Mouse (Mus musculus) CH12.LX (cell line): ENCODE results near the gene Angel2. TPM values are rescaled to one million over a fixed set of nuclear protein-coding genes. Genes with fewer than 3 reads are reported as not detected.

ENCODE experiments used
- DNase-seq: peaks from one replicate; pipeline ENCODE4 v3.0.0-alpha.2; 2013; ENCODE audit errors: extremely low read depth
- H3K27ac ChIP-seq: 2 replicates; pipeline ENCODE4 v1.5.1; 2012; ENCODE audit warnings: low read depth, mild to moderate bottlenecking, control low read depth, moderate library complexity; ENCODE audit not compliant: insufficient read depth
- H3K27me3 ChIP-seq: replicated peaks from 2 replicates; pipeline ENCODE3; 2012; ENCODE audit warnings: inconsistent platforms
- H3K36me3 ChIP-seq, 2 experiments: replicated peaks in 1 of 2; 2 replicates each; pipeline versions ENCODE3 to v1.6.1; 2012; ENCODE audit warnings: inconsistent platforms in 1 of 2, low read length in 1 of 2, mild to moderate bottlenecking in 1 of 2, mixed read lengths in 1 of 2, moderate library complexity in 1 of 2; ENCODE audit not compliant: control insufficient read depth in 1 of 2, insufficient read depth in 1 of 2
- H3K4me1 ChIP-seq, 2 experiments: 2 replicates each; pipeline ENCODE4 v1.6.1; 2012; ENCODE audit warnings: inconsistent platforms in 1 of 2, moderate library complexity in 1 of 2; ENCODE audit not compliant: insufficient read depth in 2 of 2, control insufficient read depth in 1 of 2
- H3K4me2 ChIP-seq: 2 replicates; pipeline ENCODE4 v1.6.1; 2012; ENCODE audit warnings: low read depth, mild to moderate bottlenecking, control low read depth; ENCODE audit not compliant: poor library complexity, insufficient read depth, severe bottlenecking
- H3K4me3 ChIP-seq, 3 experiments: fragments of 150-350 bp in 1 of 3; sonication (generic) in 1 of 3; replicated peaks in 1 of 3; 2 replicates each; pipeline versions ENCODE3 to v1.5.1; 2011 to 2012; ENCODE audit warnings: low read depth in 2 of 3, low read length in 2 of 3, mild to moderate bottlenecking in 2 of 3, moderate library complexity in 2 of 3, control low read depth in 1 of 3, improper control_type of control experiment in 1 of 3, inconsistent platforms in 1 of 3, mixed read lengths in 1 of 3; ENCODE audit not compliant: poor library complexity in 1 of 3
- H3K79me2 ChIP-seq: replicated peaks from 2 replicates; pipeline ENCODE4 v1.6.1; 2012; ENCODE audit warnings: mild to moderate bottlenecking, moderate library complexity; ENCODE audit not compliant: control insufficient read depth, poor library complexity, insufficient read depth, severe bottlenecking; ENCODE audit errors: extremely low read depth
- H3K9ac ChIP-seq: 2 replicates; pipeline ENCODE4 v1.6.1; 2012; ENCODE audit warnings: low read depth, mild to moderate bottlenecking, control low read depth, moderate library complexity; ENCODE audit not compliant: insufficient read depth
- H3K9me3 ChIP-seq: replicated peaks from 2 replicates; pipeline ENCODE3; 2012; ENCODE audit warnings: low read length, inconsistent platforms, mixed read lengths
- BHLHE40 ChIP-seq: IDR thresholded peaks from 2 replicates; pipeline ENCODE4 v1.6.1; 2011; ENCODE audit warnings: mild to moderate bottlenecking, low read depth, low read length, improper control_type of control experiment
- CHD1 ChIP-seq: IDR thresholded peaks from 2 replicates; pipeline ENCODE4 v1.6.1; 2012; ENCODE audit warnings: low read depth, low read length, improper control_type of control experiment, inconsistent platforms
- CHD2 ChIP-seq: IDR thresholded peaks from 2 replicates; pipeline ENCODE4 v1.6.1; 2011; ENCODE audit warnings: low read length, improper control_type of control experiment
- CTCF ChIP-seq, 2 experiments: IDR thresholded peaks in 1 of 2; conservative IDR thresholded peaks in 1 of 2; 2 replicates each; pipeline ENCODE4 v1.5.1; 2011 to 2012; ENCODE audit warnings: low read depth in 2 of 2, low read length in 2 of 2, improper control_type of control experiment in 1 of 2, inconsistent platforms in 1 of 2, mild to moderate bottlenecking in 1 of 2, moderate library complexity in 1 of 2
- E2F4 ChIP-seq: IDR thresholded peaks from 2 replicates; pipeline ENCODE4 v1.6.1; 2011; ENCODE audit warnings: low read depth, low read length, improper control_type of control experiment; ENCODE audit not compliant: insufficient replicate concordance
- ELF1 ChIP-seq: IDR thresholded peaks from 2 replicates; pipeline ENCODE4 v1.6.1; 2014; ENCODE audit warnings: low read depth, mild to moderate bottlenecking, inconsistent platforms, low read length, improper control_type of control experiment
- GABPA ChIP-seq: IDR thresholded peaks from 2 replicates; pipeline ENCODE4 v1.6.1; 2012; ENCODE audit warnings: low read depth, low read length, improper control_type of control experiment, inconsistent platforms; ENCODE audit not compliant: insufficient replicate concordance
- IRF4 ChIP-seq: IDR thresholded peaks from 2 replicates; pipeline ENCODE4 v1.6.1; 2014; ENCODE audit warnings: low read depth, mild to moderate bottlenecking, inconsistent platforms, low read length, improper control_type of control experiment
- MAFK ChIP-seq: IDR thresholded peaks from 2 replicates; pipeline ENCODE4 v1.6.1; 2011; ENCODE audit warnings: low read length, improper control_type of control experiment; ENCODE audit not compliant: insufficient replicate concordance
- MAX ChIP-seq: IDR thresholded peaks from 2 replicates; pipeline ENCODE4 v1.6.1; 2011; ENCODE audit warnings: low read length, improper control_type of control experiment
- MXI1 ChIP-seq: IDR thresholded peaks from 2 replicates; pipeline ENCODE4 v1.6.1; 2011; ENCODE audit warnings: mild to moderate bottlenecking, low read depth, low read length, improper control_type of control experiment
- NELFE ChIP-seq: IDR thresholded peaks from 2 replicates; pipeline ENCODE4 v1.6.1; 2011; ENCODE audit warnings: low read depth, low read length, improper control_type of control experiment
- PAX5 ChIP-seq: IDR thresholded peaks from 2 replicates; pipeline ENCODE4 v1.6.1; 2012; ENCODE audit warnings: low read length, inconsistent platforms, mixed read lengths
- POLR2A ChIP-seq: IDR thresholded peaks from 2 replicates; pipeline ENCODE4 v1.6.1; 2011; ENCODE audit warnings: low read depth, mild to moderate bottlenecking, improper control_type of control experiment, low read length
- POLR2AphosphoS2 ChIP-seq: IDR thresholded peaks from 2 replicates; pipeline ENCODE4 v1.6.1; 2011; ENCODE audit warnings: low read depth, low read length, improper control_type of control experiment
- RAD21 ChIP-seq: IDR thresholded peaks from 2 replicates; pipeline ENCODE4 v1.6.1; 2011; ENCODE audit warnings: low read depth, mild to moderate bottlenecking, low read length, improper control_type of control experiment, moderate library complexity
- SMC3 ChIP-seq: IDR thresholded peaks from 2 replicates; pipeline ENCODE4 v1.6.1; 2011; ENCODE audit warnings: low read depth, low read length, improper control_type of control experiment
- TBP ChIP-seq: conservative IDR thresholded peaks from 2 replicates; pipeline ENCODE4 v1.6.1; 2011; ENCODE audit warnings: low read depth, low read length, improper control_type of control experiment
- TCF12 ChIP-seq: IDR thresholded peaks from 2 replicates; pipeline ENCODE4 v1.6.1; 2014; ENCODE audit warnings: low read depth, mild to moderate bottlenecking, inconsistent platforms, low read length, improper control_type of control experiment
- USF1 ChIP-seq: IDR thresholded peaks from 2 replicates; pipeline ENCODE4 v1.6.1; 2014; ENCODE audit warnings: low read depth, mild to moderate bottlenecking, inconsistent platforms, low read length, improper control_type of control experiment
- ZKSCAN1 ChIP-seq: IDR thresholded peaks from 2 replicates; pipeline ENCODE4 v1.6.1; 2012; ENCODE audit warnings: low read depth, inconsistent platforms, low read length, improper control_type of control experiment, borderline replicate concordance
- ZMIZ1 ChIP-seq: IDR thresholded peaks from 2 replicates; pipeline ENCODE4 v1.6.1; 2012; ENCODE audit warnings: low read depth, mild to moderate bottlenecking, inconsistent platforms, low read length, improper control_type of control experiment
- ZNF384 ChIP-seq: IDR thresholded peaks from 2 replicates; pipeline ENCODE4 v1.6.1; 2012; ENCODE audit warnings: low read depth, low read length, improper control_type of control experiment, inconsistent platforms
- dilution Hi-C: fragments of 300-500 bp; cut with MboI; formaldehyde crosslinking; loops from 2 replicates; pipeline ENCODE4 v1.14.3; 2020; ENCODE audit warnings: low sequenced_read_pairs; ENCODE audit not compliant: extremely low pct_unique_long_range_greater_than_20kb, extremely low pct_ligation_motif_present
- in situ Hi-C: fragments of 300-500 bp; cut with MboI; formaldehyde crosslinking; loops from 3 replicates; pipeline ENCODE4 v1.14.3; 2019; ENCODE audit warnings: low sequenced_read_pairs, low pct_ligation_motif_present, low pct_unique_long_range_greater_than_20kb, mixed read lengths
- polyA plus RNA-seq: library from polyadenylated mRNA; unstranded; fragments of >175 nt; gene quantifications from 2 replicates; pipeline ENCODE4 v1.2.1, GENCODE M21; 2012; ENCODE audit warnings: low read depth; ENCODE audit not compliant: insufficient read length
- total RNA-seq, 2 experiments: library from RNA; depleted of rRNA; stranded (reverse); fragments of 300-350 nt in 1 of 2; fragments of >200 nt in 1 of 2; gene quantifications; 2 replicates each; pipeline ENCODE4 v1.2.3; 2012 to 2014

The Angel2 gene
- total and polyA plus RNA-seq, 3 experiments = 24.4 to 49.9 (median 34.8) TPM

DNA sequence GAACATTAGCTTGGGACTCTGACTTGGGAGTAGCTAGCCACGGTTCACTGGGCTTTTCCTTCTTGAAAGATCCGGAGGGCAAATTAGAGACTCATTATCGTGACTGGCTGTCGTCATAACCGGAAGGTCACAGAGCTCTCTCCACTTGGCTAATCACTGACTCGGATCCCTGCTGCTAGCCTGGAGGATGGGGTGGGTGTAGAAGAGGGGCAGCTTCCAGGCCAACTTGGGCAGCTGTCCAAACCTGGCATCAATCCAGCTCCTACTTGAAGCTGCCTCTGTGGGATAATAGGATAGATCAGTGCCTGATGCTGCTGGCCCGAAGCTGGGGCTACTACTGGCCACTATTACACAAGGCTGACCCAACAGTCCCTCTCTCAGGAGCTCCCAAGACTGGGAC, 70.6 kb downstream of the Angel2 start:
- H3K79me2 ChIP-seq = no peaks in the 10 kb centered on the region
- H3K4me1 ChIP-seq = peaks cover 0 to 5% of the 10 kb centered on the region in 2 experiments; a peak in 1 of 4 replicates
- peaks cover 9% of the 10 kb centered on the region for H3K9me3 ChIP-seq
- H3K36me3 ChIP-seq = peaks cover 0 to under 1% of the 10 kb centered on the region in 2 experiments
- H3K27me3 ChIP-seq = no peaks in the 10 kb centered on the region
- no peak overlapping the region for H3K4me3 ChIP-seq
- H3K9ac ChIP-seq = no peak overlapping the region
- H3K4me2 ChIP-seq = no peak overlapping the region
- no peak for DNase-seq
- TF ChIP-seq ZKSCAN1 (no peak), ELF1 (no peak), E2F4 (no peak), SMC3 (no peak), TCF12 (no peak), USF1 (no peak), ZMIZ1 (no peak), NELFE (no peak), IRF4 (no peak), MAX (no peak), POLR2AphosphoS2 (no peak), CHD2 (no peak), PAX5 (no peak), POLR2A (no peak), MXI1 (no peak), TBP (no peak), CHD1 (no peak), GABPA (no peak), ZNF384 (no peak)
- TF ChIP-seq, all 38 proteins: peak for 0
- dilution Hi-C loops = no loop called here
- no peak overlapping the region for H3K27ac ChIP-seq
- in situ Hi-C loops = no loop called here

DNA sequence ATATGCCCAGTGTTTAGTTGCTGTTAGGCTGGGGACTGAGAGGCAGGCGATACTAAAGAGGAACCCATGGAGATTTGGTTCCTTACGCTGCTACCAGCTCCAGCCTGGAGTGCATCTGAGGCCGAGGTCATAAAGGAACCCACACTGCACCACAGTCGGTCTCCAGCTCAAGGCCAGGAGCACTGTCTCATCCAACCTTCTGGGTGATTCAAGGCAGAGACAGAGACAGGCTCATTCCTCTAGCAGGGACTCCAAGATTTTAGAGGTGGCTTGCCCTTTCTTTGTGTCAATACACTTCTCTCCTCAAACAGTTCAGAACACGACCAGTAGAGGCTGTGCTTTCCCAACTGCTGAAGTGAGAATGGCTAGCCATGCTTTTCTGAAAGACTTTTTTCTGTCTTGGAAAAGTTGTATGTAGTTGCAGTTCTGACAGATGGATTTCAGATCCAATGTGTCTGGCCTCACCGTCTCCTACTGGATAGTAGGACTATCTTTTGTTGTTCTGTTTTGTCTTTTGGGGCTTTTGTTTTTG, 71.5 kb downstream of the Angel2 start:
- Histone ChIP-seq H3K36me3 (peaks cover 0 to 5% of the 10 kb centered on the region in 2 experiments), H3K27me3 (no peaks in the 10 kb centered on the region), H3K9ac (no peak overlapping the region), H3K4me2 (no peak overlapping the region), H3K4me3 (no peak overlapping the region), H3K9me3 (peaks cover 9% of the 10 kb centered on the region), H3K4me1 (peaks cover 0 to 5% of the 10 kb centered on the region in 2 experiments; a peak in 1 of 4 replicates), H3K79me2 (no peaks in the 10 kb centered on the region), H3K27ac (no peak overlapping the region)
- TF ChIP-seq E2F4 (no peak), SMC3 (peak; percentile 50), BHLHE40 (no peak), IRF4 (no peak), RAD21 (peak; percentile 64), MXI1 (no peak), MAFK (no peak), CTCF (conservative IDR thresholded peaks at IDR 0.05 in 1 of 2, IDR thresholded peaks at IDR 0.05 in 1 of 2; ENCODE audit: low read depth in 2 of 2, low read length in 2 of 2) (peak in 1 of 2 experiments; percentile 62; a peak in 3 of 4 replicates)
- in situ Hi-C loops (no loop called here), dilution Hi-C loops (no loop called here)
- no peak for DNase-seq

Other genes starting within 250 kb of the Angel2 start
- 12.5 and 14.0 TPM in 2 replicates for gene Rps6kc1, start 13.3 kb upstream of the Angel2 start, total RNA-seq (2012; rRNA removed)
- gene Rps6kc1, start 13.3 kb upstream of the Angel2 start, total RNA-seq (2014; rRNA removed) = 7.2 and 7.8 TPM in 2 replicates
- 16.0 and 18.0 TPM in 2 replicates for gene Rps6kc1, start 13.3 kb upstream of the Angel2 start, polyA plus RNA-seq
- gene Vash2, start 54.2 kb downstream of the Angel2 start, total RNA-seq (2012; rRNA removed) = 0.04 and 0.08 TPM in 2 replicates
- gene Vash2, start 54.2 kb downstream of the Angel2 start, total RNA-seq (2014; rRNA removed) = 0.05 and 0.17 TPM in 2 replicates
- 0.16 and 0.25 TPM in 2 replicates for gene Vash2, start 54.2 kb downstream of the Angel2 start, polyA plus RNA-seq
- gene Flvcr1, start 101.0 kb downstream of the Angel2 start, total RNA-seq (2012; rRNA removed) = 40.0 and 47.9 TPM in 2 replicates
- gene Flvcr1, start 101.0 kb downstream of the Angel2 start, total RNA-seq (2014; rRNA removed) = 86.8 and 93.8 TPM in 2 replicates
- 35.9 and 37.5 TPM in 2 replicates for gene Flvcr1, start 101.0 kb downstream of the Angel2 start, polyA plus RNA-seq
- not detected in 2 replicates for gene Spata45, start 111.5 kb downstream of the Angel2 start, total RNA-seq (2012; rRNA removed)
- gene Spata45, start 111.5 kb downstream of the Angel2 start, total RNA-seq (2014; rRNA removed) = not detected in 2 replicates
- gene Spata45, start 111.5 kb downstream of the Angel2 start, polyA plus RNA-seq = 0.76 TPM in 1 of 2 replicates, not detected in the other
- 12.9 TPM in 2 replicates for gene Tatdn3, start 137.8 kb downstream of the Angel2 start, total RNA-seq (2012; rRNA removed)
- 17.2 and 17.3 TPM in 2 replicates for gene Tatdn3, start 137.8 kb downstream of the Angel2 start, total RNA-seq (2014; rRNA removed)
- gene Tatdn3, start 137.8 kb downstream of the Angel2 start, polyA plus RNA-seq = 11.3 and 12.7 TPM in 2 replicates
- gene Nsl1, start 137.9 kb downstream of the Angel2 start, total RNA-seq (2012; rRNA removed) = 17.4 and 17.9 TPM in 2 replicates
- gene Nsl1, start 137.9 kb downstream of the Angel2 start, total RNA-seq (2014; rRNA removed) = 24.9 and 27.1 TPM in 2 replicates
- gene Nsl1, start 137.9 kb downstream of the Angel2 start, polyA plus RNA-seq = 16.0 and 20.0 TPM in 2 replicates
- gene Batf3, start 172.7 kb downstream of the Angel2 start, total RNA-seq (2012; rRNA removed) = 38.7 and 50.4 TPM in 2 replicates
- gene Batf3, start 172.7 kb downstream of the Angel2 start, total RNA-seq (2014; rRNA removed) = 33.0 and 44.7 TPM in 2 replicates
- 42.5 and 48.1 TPM in 2 replicates for gene Batf3, start 172.7 kb downstream of the Angel2 start, polyA plus RNA-seq
- not detected in 2 replicates for gene Fam71a, start 239.7 kb downstream of the Angel2 start, total RNA-seq (2012; rRNA removed)
- gene Fam71a, start 239.7 kb downstream of the Angel2 start, total RNA-seq (2014; rRNA removed) = not detected in 2 replicates
- not detected in 2 replicates for gene Fam71a, start 239.7 kb downstream of the Angel2 start, polyA plus RNA-seq